Mouse (Mus musculus) kidney, postnatal 25 days (tissue): ENCODE data around the gene Olfr389.

Experiments used
- DNase-seq, 2 experiments: peaks; one replicate each; pipeline ENCODE4 v3.0.0; 2021; ENCODE audit warnings: mixed read lengths in 2 of 2

Gene Olfr389

DNA sequence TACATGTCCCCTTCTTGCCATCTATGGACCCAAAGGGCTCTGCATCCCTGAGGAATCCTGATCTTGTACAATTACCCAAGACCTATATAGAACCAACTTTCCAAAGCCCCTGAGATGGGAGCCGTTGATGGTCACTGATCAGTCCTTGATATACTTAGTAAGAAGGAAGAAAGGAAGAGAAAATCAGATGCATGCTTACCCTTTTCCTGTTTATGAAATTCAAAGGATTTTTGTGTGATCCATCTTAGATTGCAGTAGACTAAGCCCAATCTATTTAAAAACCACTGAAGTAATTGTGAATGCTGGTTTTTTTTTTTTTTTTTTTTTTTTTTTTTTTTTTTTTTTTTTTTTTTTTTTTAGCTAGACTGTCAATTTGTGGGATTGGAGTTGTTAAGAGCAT, at the start of gene Olfr389:
TSS of gene Olfr389 (minus strand) at position 101 of the 400 bp plus-strand sequence.
- DNase-seq: no peak

DNA sequence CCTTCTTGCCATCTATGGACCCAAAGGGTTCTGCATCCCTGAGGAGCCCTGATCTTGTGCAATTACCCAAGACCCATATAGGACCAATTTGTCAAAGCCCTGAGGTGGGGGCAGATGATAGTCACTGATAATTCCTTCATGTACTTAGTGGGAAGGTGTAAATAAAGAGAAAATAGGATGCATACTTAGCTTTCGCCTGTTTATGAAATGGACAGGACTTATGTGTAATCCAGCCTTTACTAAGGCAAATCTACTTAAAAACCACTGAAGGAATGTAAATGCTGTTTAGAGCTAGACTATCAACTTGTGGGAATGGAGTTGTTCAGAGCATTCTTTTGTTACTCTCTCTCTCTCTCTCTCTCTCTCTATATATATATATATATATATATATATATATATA, 36.4 kb upstream of the Olfr389 start, which contains the start of gene Olfr392:
TSS of gene Olfr392 (minus strand) at position 101 of the 400 bp plus-strand sequence.
- no peak for DNase-seq

DNA sequence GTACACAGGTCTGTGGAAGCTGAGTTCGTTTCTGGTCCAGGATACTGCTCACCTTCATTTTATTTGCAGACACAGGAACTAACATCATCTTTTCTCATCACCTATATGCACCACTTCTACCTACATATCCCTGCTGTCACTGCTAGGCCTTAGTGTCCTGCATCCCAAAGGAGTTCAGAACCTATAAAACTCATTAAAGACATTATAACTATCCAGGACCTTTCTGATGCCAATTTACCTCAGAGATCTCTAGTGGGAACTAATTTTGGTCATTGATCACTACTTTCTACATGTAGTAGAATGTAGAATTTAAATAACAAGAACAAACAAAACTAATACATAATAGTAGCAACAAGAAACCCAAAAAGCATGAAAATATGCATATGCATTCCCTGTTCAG, 22.4 kb upstream of the Olfr389 start, which contains the start of gene Olfr391-ps:
TSS of gene Olfr391-ps (minus strand) at position 101 of the 400 bp plus-strand sequence.
- no peak for DNase-seq

DNA sequence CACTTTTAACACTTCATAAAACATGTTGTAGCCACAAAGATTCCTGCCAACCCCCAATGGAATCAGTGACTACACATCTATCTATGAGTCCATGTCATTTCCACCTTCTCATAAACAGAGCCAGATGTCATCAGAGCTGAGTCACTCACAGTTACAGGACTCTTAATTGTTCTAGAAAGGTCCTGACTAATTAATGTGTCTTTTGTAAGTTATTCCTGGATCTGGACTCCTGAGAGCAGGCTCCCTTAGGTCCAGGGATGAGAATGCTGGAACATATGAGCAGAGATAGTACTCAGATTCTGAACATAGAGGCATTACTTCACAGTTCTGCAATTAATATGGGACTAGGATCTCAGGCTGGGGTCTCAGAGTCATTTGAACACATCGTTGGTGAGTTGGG, 2.2 kb upstream of the Olfr389 start, which contains the start of gene Olfr390:
TSS of gene Olfr390 (plus strand) at position 301 of the 400 bp plus-strand sequence.
- no peak for DNase-seq

DNA sequence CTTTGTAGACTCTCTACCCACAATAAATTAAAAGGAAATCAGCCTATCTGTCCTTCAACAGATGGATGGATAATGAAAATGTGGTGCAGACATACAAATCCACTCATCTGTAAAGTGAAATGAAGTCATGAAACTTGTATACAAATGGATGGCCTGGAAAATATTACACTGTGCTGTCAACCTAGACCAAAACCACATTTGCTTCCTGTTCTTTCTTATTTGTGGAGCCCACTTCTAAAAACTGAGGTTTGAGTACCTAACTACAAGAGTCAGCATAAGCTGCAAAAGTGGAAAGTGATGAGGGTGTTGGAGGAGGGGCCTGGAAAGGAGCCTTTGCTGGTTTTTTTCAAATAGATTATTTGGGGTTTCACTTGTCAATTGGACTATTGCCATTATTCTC, 21.4 kb downstream of the Olfr389 start:
- no peak for DNase-seq
